Mouse (Mus musculus) bone marrow macrophage, adult 2 months (primary cell): ENCODE measurements at regions not wholly inside any gene's neighbourhood (a gene's known extent, or its start where the extent isn't known, plus 50 kb on each side); places are given as distances from the start of the nearest gene placed in this dataset.
A peak's percentile ranks its signal among the peaks of the same experiment; 100 is the strongest.

Experiments
- H3K27ac ChIP-seq: 2 replicates; pipeline ENCODE4 v1.5.1; 2012; ENCODE audit warnings: low read depth, low read length; ENCODE audit not compliant: insufficient read depth
- H3K4me1 ChIP-seq: 2 replicates; pipeline ENCODE4 v1.6.1; 2012; ENCODE audit warnings: low read length; ENCODE audit not compliant: control insufficient read depth, insufficient read depth
- H3K4me3 ChIP-seq: 2 replicates; pipeline ENCODE4 v1.5.1; 2012; ENCODE audit warnings: mild to moderate bottlenecking, low read length, moderate library complexity; ENCODE audit not compliant: insufficient read depth
- CTCF ChIP-seq: IDR thresholded peaks from 2 replicates; pipeline ENCODE4 v1.5.1; 2012; ENCODE audit warnings: low read depth, mild to moderate bottlenecking, low read length, moderate library complexity
- POLR2A ChIP-seq: IDR thresholded peaks from 2 replicates; pipeline ENCODE4 v1.6.1; 2012; ENCODE audit warnings: mild to moderate bottlenecking, low read depth, low read length, borderline replicate concordance

DNA sequence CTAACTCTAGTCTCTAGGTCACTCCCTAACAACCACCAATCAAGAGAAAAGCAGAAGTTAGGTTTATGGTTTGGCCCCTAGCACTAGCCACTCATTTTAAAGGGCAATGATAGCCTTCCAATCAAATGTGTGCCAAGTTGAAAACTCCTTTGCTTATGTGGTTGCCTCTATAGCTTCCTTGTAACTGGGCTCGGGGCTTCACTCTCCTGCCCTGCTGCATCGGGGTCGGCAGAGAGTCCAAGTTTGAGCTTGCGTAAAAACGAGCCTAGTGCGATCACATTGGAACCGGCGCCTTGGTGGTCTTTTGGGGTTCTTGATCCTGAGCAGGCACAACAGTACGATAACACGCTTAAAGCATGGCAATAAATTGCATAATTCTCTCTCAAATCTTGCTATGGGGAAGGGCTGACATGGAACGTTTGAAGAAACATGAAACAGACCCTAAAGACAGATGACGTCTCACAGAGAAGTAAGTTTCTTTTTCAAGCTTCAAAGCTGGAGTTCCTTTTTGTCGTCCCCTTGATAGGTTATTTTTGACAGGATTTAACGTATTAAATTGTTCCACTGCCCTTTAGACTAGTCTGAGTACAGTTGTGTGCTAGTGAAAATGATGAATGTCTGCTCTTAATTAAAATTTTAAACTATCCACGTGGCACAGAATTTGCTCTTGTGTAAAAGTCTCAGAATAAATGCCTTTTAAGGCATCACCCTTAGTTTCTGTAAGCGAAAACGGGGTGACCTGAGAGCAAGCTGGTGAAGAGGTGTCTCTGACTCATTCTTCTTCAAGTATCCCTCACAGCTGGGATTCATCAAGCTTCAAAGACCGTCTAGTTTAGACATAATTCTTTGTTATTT is 52.0 kb downstream of the 4930426L09Rik start:
- no peak overlapping the region for H3K27ac ChIP-seq
- peaks cover 14% of the 10 kb centered on the region for H3K4me1 ChIP-seq
- H3K4me3 ChIP-seq: no peak overlapping the region
- TF ChIP-seq CTCF (no peak), POLR2A (no peak)

DNA sequence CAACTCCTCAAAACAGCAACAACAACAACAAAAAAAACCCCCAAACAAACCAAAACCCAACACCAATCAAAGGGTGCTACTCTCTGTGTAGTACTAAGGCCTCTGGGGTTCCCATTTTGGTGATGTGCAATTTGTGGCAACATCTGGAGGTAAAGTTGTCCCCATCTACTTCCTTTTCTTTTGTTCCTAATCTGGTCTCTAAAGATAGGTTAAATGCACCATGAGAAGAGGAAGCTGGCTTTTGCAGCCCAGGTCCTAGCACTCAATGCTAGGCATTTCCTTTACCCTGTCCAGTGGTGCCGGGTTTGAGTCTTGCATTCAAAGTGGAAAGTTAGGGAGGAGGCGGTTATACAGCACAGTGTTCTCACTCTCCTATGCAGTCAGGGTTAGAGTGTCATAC is 57.4 kb downstream of the 4930426L09Rik start:
- Histone ChIP-seq H3K27ac (peak overlapping the region; percentile 41; the same call in 1 of the 2 replicates), H3K4me3 (no peak overlapping the region), H3K4me1 (peaks cover 49% of the 10 kb centered on the region)
- TF ChIP-seq POLR2A: no peak
- TF ChIP-seq CTCF: no peak

DNA sequence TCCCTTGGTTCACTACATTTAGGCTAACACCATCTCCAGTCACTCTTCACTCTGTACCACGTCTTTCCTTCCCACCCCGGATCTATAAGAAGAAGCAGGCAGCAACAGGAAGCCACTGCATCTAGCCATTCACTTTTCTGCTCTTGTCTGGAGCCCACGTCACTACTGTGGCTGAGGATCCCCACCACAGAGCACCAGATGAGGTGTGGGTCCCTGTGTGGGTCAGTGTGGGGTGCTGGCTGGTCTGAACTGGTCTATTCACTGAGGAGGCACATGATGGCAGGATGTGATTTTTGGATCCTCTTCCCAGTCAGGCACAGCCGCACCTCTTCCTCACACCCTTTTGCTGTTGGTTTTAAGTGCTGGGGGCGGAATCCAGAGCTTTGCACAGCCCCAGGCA is 59.7 kb downstream of the 4930426L09Rik start:
- H3K4me1 ChIP-seq: peaks cover 49% of the 10 kb centered on the region
- H3K4me3 ChIP-seq: no peak overlapping the region
- H3K27ac ChIP-seq: peak overlapping the region; percentile 52
- TF ChIP-seq POLR2A: no peak
- no peak for TF ChIP-seq CTCF

DNA sequence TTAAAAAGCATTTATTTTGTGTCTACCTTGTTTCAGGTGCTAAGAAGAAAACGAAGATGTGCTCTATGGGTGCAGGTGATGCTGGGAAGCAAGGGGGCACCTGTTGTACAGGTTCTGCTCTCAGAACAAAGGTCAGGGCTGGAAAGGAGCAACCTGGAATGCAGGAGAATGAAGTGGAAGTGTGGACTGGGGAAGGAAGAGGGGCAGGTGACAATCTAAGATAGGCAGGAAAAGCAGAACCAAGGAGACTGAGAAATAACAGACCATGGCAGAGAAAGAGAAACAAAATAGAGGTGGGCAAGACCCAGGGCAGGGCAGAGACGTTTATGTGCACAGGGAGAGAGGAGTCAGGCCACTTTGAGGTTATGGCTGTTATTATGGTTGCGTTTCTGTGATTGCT is 60.6 kb downstream of the 4930426L09Rik start:
- H3K27ac ChIP-seq: peak overlapping the region; percentile 6
- peaks cover 46% of the 10 kb centered on the region for H3K4me1 ChIP-seq
- no peak overlapping the region for H3K4me3 ChIP-seq

DNA sequence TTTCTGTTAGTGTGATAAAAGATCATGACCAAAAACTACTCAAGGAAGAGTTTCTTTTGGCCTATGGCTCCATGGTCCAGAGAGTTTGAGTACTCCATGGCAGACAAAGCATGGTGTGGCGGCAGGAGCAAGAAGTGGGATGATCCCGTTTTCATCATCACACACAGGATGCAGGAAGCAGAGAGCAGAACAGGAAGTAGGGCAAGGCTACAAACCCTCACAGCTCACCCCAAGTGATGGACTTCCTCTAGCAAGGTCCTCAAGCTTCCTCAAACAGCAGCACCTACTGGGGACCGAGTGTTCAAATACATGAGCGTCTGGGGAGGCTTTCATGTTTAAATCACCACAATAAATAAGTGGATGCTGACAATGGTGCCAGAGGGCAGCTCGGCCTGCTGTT is 61.1 kb downstream of the 4930426L09Rik start:
- no peak for TF ChIP-seq CTCF
- TF ChIP-seq POLR2A: no peak
- no peak overlapping the region for H3K4me3 ChIP-seq
- H3K4me1 ChIP-seq: peaks cover 50% of the 10 kb centered on the region
- H3K27ac ChIP-seq: peak overlapping the region; percentile 49

More for the DNA sequence above, 60.6 kb downstream of the 4930426L09Rik start:
- TF ChIP-seq POLR2A (no peak), CTCF (no peak)

DNA sequence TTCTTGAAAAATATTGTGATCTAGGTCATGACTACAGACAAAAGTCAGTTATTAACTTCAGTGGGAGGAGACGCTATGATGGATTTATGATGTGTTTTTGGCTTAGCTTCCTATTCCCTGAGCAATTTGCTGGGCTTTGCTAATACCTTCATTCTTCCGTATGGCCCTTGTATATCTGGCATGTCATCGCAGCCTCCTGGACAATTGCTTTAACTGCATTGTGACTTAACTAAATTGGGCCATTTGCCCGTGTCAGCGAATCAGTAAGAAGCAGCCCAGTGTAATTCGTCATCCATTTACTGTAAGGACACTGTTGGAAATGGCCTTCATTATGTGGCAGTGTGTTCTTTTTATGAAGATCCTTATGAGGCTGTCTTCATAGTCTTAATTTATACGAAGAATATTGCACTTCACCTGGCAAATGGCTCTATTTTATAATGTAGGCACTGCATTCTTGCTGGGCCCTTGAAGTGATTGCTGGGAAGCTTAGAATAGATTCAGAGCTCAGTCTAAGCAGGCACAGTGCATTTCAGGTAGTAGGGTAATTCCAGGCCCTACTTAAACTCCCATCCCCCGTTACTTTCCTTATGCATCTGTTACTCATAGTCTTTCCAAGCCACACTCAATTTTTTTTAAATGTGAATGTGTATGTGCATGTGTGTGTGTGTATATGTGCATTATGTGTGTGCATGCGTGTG is 62.2 kb downstream of the 4930426L09Rik start:
- Histone ChIP-seq H3K4me3 (no peak overlapping the region), H3K27ac (no peak overlapping the region), H3K4me1 (peaks cover 53% of the 10 kb centered on the region)
- TF ChIP-seq POLR2A: no peak
- no peak for TF ChIP-seq CTCF

DNA sequence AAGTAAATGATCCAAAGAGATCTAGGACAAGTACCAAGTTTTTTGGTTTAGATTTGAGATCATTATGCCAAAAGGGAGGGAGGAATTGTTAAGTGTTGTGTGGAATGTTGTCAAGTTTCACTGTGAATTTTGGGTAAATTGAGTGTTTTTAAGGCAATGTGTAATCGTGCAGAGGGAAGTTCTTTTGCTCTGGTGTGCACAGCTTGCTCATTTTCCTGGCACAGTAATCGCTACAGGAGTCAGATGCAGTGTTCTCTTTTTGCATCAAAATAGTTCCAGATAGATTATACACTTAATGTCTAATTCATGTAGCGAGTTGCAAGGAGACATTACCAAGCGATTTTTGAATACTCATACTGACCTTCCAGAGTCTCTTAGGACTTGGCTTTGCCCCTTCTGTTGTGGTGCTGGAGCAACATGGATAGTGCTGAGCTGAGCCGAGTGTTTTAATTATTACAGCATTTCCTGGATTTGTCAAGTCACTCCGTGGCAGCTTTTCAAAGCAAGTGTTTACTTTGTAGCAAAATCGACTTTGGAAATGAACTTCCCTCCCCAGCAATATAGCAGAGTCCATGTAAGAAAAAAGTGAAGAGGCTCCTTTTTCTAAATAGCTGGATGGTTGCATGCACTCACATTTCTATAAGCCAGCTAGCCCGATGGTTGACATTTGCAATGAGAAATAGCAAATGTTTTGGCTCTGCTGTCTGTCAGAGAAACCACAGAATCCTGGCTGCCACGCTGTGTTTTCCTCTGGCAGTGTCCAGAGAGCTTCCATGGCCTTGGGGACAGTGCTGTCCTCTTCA is 66.6 kb downstream of the 4930426L09Rik start:
- Histone ChIP-seq H3K4me3 (peak overlapping the region; percentile 16; the same call in 1 of the 2 replicates), H3K27ac (peak overlapping the region; percentile 57), H3K4me1 (peaks cover 20% of the 10 kb centered on the region)
- TF ChIP-seq POLR2A (no peak), CTCF (no peak)

DNA sequence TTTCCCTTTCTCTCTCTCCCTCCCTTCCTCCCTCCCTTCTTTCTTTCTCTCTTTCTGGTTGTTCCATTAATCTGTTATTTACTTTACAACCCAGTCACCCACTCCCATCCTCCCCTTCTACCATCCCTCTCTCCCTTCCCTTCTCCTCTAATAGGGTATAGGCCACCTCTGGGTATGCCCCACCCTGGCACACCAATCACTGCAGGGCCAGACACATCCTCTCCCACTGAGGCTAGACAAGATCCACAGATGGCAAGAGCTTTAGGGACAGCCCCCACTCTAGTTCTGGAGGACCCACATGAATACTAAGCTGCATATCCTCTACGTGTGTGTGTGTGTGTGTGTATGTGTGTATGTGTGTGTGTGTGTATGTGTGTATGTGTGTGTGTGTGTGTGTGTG is 67.4 kb downstream of the 4930426L09Rik start:
- no peak overlapping the region for H3K4me3 ChIP-seq
- TF ChIP-seq CTCF: no peak
- TF ChIP-seq POLR2A: no peak
- peaks cover 15% of the 10 kb centered on the region for H3K4me1 ChIP-seq
- H3K27ac ChIP-seq: no peak overlapping the region

DNA sequence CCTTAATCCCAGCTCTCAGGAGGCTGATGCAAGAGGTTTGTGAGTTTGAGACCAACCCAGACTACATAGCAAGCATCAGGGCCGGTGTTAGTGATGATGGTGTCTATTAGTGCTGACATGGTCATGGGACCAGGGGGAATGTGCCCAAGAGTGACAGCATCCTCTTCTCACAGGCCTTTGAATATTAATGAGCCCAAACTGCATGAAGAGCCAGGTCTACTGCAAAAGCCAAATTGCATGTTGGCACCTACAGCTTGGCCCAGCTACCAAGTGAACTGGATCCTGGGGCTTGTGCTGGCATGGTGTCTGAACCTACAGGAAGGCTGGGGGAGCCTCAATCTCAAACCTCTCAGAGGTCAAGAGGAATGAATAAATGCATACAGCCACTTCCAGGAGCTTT is 70.0 kb downstream of the 4930426L09Rik start:
- no peak overlapping the region for H3K4me3 ChIP-seq
- no peak overlapping the region for H3K27ac ChIP-seq
- H3K4me1 ChIP-seq: peaks cover 15% of the 10 kb centered on the region
- TF ChIP-seq POLR2A (no peak), CTCF (no peak)
